Mouse (Mus musculus): ENCODE measurements at regions not wholly inside any gene's neighbourhood (a gene's known extent, or its start where the extent isn't known, plus 50 kb on each side); places are given as distances from the start of the nearest gene placed in this dataset.

- TF ChIP-seq CTCF (IDR thresholded peaks at IDR 0.05; ENCODE audit: extremely low read depth, insufficient read depth, low read length) (no peak), POLR2A (IDR thresholded peaks at IDR 0.05; ENCODE audit: extremely low read depth, insufficient read depth, low read length) (no peak)
Observed at GRCm38 (mm10) chr1:81717091-81717490, 515.8 kb upstream of the Gm9747 start.

Measured in cortical plate, adult 2 months (tissue).